Mouse (Mus musculus): ENCODE measurements at regions not wholly inside any gene's neighbourhood (a gene's known extent, or its start where the extent isn't known, plus 50 kb on each side); places are given as distances from the start of the nearest gene placed in this dataset.

DNA sequence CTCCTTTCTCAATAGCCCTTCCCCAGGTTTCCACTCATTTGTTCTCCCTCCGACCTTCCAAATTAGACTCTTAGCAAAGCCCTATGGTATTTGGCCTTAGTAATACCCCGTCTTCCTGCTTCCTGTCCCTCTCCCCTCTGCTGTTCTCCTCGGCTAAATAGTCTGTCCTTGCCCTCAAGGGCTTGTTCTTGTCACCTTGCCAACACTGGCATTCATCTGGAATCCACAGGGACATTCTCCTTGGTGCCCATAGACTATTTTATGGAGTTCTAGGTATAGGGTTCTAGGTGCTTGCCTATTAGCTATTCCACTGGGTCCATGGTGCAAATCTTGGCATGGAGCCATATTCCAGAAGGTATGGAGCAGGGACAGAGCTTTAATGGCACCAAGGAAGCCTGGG lies 259.2 kb upstream of the Gm4791 start:
- TF ChIP-seq CTCF (IDR thresholded peaks at IDR 0.05; ENCODE audit: borderline replicate concordance, insufficient read depth, low read depth, low read length) (no peak), POLR2A (IDR thresholded peaks at IDR 0.05; ENCODE audit: borderline replicate concordance, insufficient read depth, low read length) (no peak)

Measured in cerebellum, adult 2 months (tissue).